Mouse (Mus musculus) stomach, postnatal 0 days (tissue): ENCODE results near the gene Hist1h3i. TPM values are rescaled to one million over a fixed set of nuclear protein-coding genes. Genes with fewer than 3 reads are reported as not detected.
"Not testable (repeated sequence)": the region's sequence is repeated elsewhere in the genome, so short reads cannot be mapped to it uniquely, and the experiment has no call there.

Source experiments
- ATAC-seq: fragments of 200-750 bp; cut with Nextera tagmentation; 2 replicates; pipeline ENCODE4 v1.8.0; 2017; ENCODE audit not compliant: low FRiP score, low TSS enrichment
- DNase-seq: peaks from one replicate; pipeline ENCODE4 v3.0.0-alpha.2; 2016; ENCODE audit warnings: low spot score
- H3K27ac ChIP-seq: fragments of 300-500 bp; sonication (generic); replicated peaks from 2 replicates; pipeline ENCODE4 v1.5.1; 2014; ENCODE audit warnings: mild to moderate bottlenecking, control low read depth
- H3K27me3 ChIP-seq: fragments of 300-500 bp; sonication (generic); 2 replicates; pipeline ENCODE4 v1.6.1; 2014; ENCODE audit warnings: low read length; ENCODE audit not compliant: control insufficient read depth, insufficient read depth
- H3K36me3 ChIP-seq: fragments of 300-500 bp; sonication (generic); 2 replicates; pipeline ENCODE4 v1.6.1; 2014; ENCODE audit warnings: low read length, mixed read lengths; ENCODE audit not compliant: control insufficient read depth, insufficient read depth
- H3K4me1 ChIP-seq: fragments of 300-500 bp; sonication (generic); replicated peaks from 2 replicates; pipeline ENCODE4 v1.6.1; 2014; ENCODE audit warnings: antibody characterized with exemption; ENCODE audit not compliant: control insufficient read depth, insufficient read depth
- H3K4me2 ChIP-seq: fragments of 300-500 bp; sonication (generic); replicated peaks from 2 replicates; pipeline ENCODE4 v1.6.1; 2014; ENCODE audit warnings: low read depth, mild to moderate bottlenecking, control low read depth, moderate library complexity
- H3K4me3 ChIP-seq: fragments of 300-500 bp; sonication (generic); 2 replicates; pipeline ENCODE4 v1.5.1; 2014; ENCODE audit warnings: low read depth, low read length, control low read depth
- H3K9ac ChIP-seq: fragments of 300-500 bp; sonication (generic); 2 replicates; pipeline ENCODE4 v1.6.1; 2014; ENCODE audit warnings: mild to moderate bottlenecking, low read length, control low read depth, mixed read lengths
- H3K9me3 ChIP-seq: fragments of 300-500 bp; sonication (generic); 2 replicates; pipeline ENCODE4 v1.6.1; 2016; ENCODE audit warnings: low read length; ENCODE audit not compliant: control insufficient read depth
- CTCF ChIP-seq: IDR thresholded peaks from 2 replicates; pipeline ENCODE4 v1.5.1; 2016; ENCODE audit warnings: antibody characterized with exemption, low read depth, mild to moderate bottlenecking, moderate library complexity
- EP300 ChIP-seq: optimal IDR thresholded peaks from 2 replicates; pipeline ENCODE3; 2016; ENCODE audit warnings: antibody characterized with exemption
- WGBS: fragments of 180-500 bp; shearing (Covaris S2); extraction: QIAGEN DNeasy Blood & Tissue Kit; methylation state at CpG from one replicate; pipeline ENCODE4 v1.1.7; 2014; 5-methylcytosine and 5-hydroxymethylcytosine counted together
- polyA plus RNA-seq: library from polyadenylated mRNA; unstranded; fragments of >200 nt; fragmentation: Nextera tagmentation; extraction: Ambion mirVana; gene quantifications from 2 replicates; pipeline ENCODE4 v1.2.1, GENCODE M21; 2015

The Hist1h3i gene
- 31.2 and 44.3 TPM in 2 replicates for polyA plus RNA-seq

- Histone ChIP-seq H3K9me3 (no peaks in the 10 kb centered on the region), H3K4me2 (peak within 1 kb of the TSS; percentile 54), H3K27me3 (no peaks in the 10 kb centered on the region), H3K9ac (peak within 1 kb of the TSS; percentile 54), H3K27ac (peak within 1 kb of the TSS; percentile 83), H3K4me3 (peak within 1 kb of the TSS; percentile 33), H3K4me1 (no peaks in the 10 kb centered on the region), H3K36me3 (no peaks in the 10 kb centered on the region)
- peak; percentile 52 for DNase-seq
- TF ChIP-seq EP300 (no peak), CTCF (no peak)
- peak; percentile 66 for ATAC-seq
- under 1% methylated on average over 13 of the region's 20 CpGs for WGBS
These were observed at the start of gene Hist1h3i for GRCm38 (mm10) chr13:21783255-21783617. Gene Hist1h3i, minus strand, starts transcription at chr13:21783370.

- not testable (repeated sequence) for H3K27me3 ChIP-seq, H3K9me3 ChIP-seq, H3K4me2 ChIP-seq, H3K9ac ChIP-seq, H3K36me3 ChIP-seq, H3K4me1 ChIP-seq, H3K4me3 ChIP-seq, H3K27ac ChIP-seq, DNase-seq
- WGBS = 0% methylated on average over 18 of the region's 58 CpGs
- ATAC-seq = peak; percentile 82
These were observed 48.5 kb upstream of the Hist1h3i start, which contains the start of gene Hist1h4n for GRCm38 (mm10) chr13:21831418-21832394. Gene Hist1h4n, minus strand, starts transcription at chr13:21832196.

- DNase-seq = no peak
- ATAC-seq = no peak
- WGBS = 91% methylated on average over 10 of the region's 10 CpGs
- no peak overlapping the region for H3K27ac ChIP-seq
- H3K36me3 ChIP-seq = no peaks in the 10 kb centered on the region
- TF ChIP-seq EP300 (no peak), CTCF (no peak)
- no peak overlapping the region for H3K4me2 ChIP-seq
- no peaks in the 10 kb centered on the region for H3K9me3 ChIP-seq
- H3K4me3 ChIP-seq = no peak overlapping the region
- no peaks in the 10 kb centered on the region for H3K27me3 ChIP-seq
- no peaks in the 10 kb centered on the region for H3K4me1 ChIP-seq
- H3K9ac ChIP-seq = no peak overlapping the region
These were observed 47.2 kb upstream of the Hist1h3i start for GRCm38 (mm10) chr13:21830344-21830743.

- no peaks in the 10 kb centered on the region for H3K27me3 ChIP-seq
- ATAC-seq = peak; percentile 44; the same call in 1 of the 2 replicates
- no peak overlapping the region for H3K4me3 ChIP-seq
- peak; percentile 52 for DNase-seq
- WGBS = 56% methylated on average over 3 of the region's 3 CpGs
- H3K4me1 ChIP-seq = no peaks in the 10 kb centered on the region
- no peak overlapping the region for H3K9ac ChIP-seq
- no peaks in the 10 kb centered on the region for H3K36me3 ChIP-seq
- TF ChIP-seq CTCF (no peak), EP300 (no peak)
- H3K27ac ChIP-seq = 0 out of 2 replicates have a peak overlapping the region, but pooled peaks have one; percentile 24
- no peaks in the 10 kb centered on the region for H3K9me3 ChIP-seq
- H3K4me2 ChIP-seq = no peak overlapping the region
These were observed 45.3 kb upstream of the Hist1h3i start for GRCm38 (mm10) chr13:21828511-21828910.

- not testable (repeated sequence) for H3K27me3 ChIP-seq, DNase-seq, H3K4me3 ChIP-seq, H3K9ac ChIP-seq, ATAC-seq, H3K27ac ChIP-seq, H3K9me3 ChIP-seq, H3K4me2 ChIP-seq, H3K4me1 ChIP-seq, H3K36me3 ChIP-seq
- 64% methylated on average over 6 of the region's 16 CpGs for WGBS
These were observed 37.1 kb upstream of the Hist1h3i start for GRCm38 (mm10) chr13:21820082-21820890.

GRCm38 (mm10) chr13:21812092-21812491 is 28.9 kb upstream of the Hist1h3i start:
- not testable (repeated sequence) for H3K9ac ChIP-seq, H3K27ac ChIP-seq, H3K27me3 ChIP-seq, H3K4me2 ChIP-seq, H3K4me3 ChIP-seq, DNase-seq, H3K4me1 ChIP-seq, H3K9me3 ChIP-seq, H3K36me3 ChIP-seq
- ATAC-seq = peak; percentile 66
- 0% methylated on average over 10 of the region's 14 CpGs for WGBS

- DNase-seq, H3K4me1 ChIP-seq, H3K4me2 ChIP-seq, H3K9me3 ChIP-seq, H3K36me3 ChIP-seq, H3K27ac ChIP-seq, H3K4me3 ChIP-seq, H3K27me3 ChIP-seq, H3K9ac ChIP-seq: not testable (repeated sequence)
- peak; percentile 53 for ATAC-seq
- no CpG with 5 or more reads among the region's 24 CpGs for WGBS
These were observed 28.4 kb upstream of the Hist1h3i start, which contains the start of gene Hist1h4m for GRCm38 (mm10) chr13:21811539-21811938. Gene Hist1h4m, plus strand, starts transcription at chr13:21811746.

GRCm38 (mm10) chr13:21811074-21811473 is 27.9 kb upstream of the Hist1h3i start:
- DNase-seq, H3K36me3 ChIP-seq, H3K4me1 ChIP-seq, H3K4me2 ChIP-seq, H3K9me3 ChIP-seq, H3K27ac ChIP-seq, H3K27me3 ChIP-seq, H3K4me3 ChIP-seq, H3K9ac ChIP-seq: not testable (repeated sequence)
- WGBS = no CpG with 5 or more reads among the region's 8 CpGs
- ATAC-seq = peak; percentile 14; the same call in 1 of the 2 replicates
